Mouse (Mus musculus) embryonic facial prominence, embryonic 15.5 days (tissue): Measurements from ENCODE around the gene Ncan. TPM values are rescaled to one million over a fixed set of nuclear protein-coding genes. Genes with fewer than 3 reads are reported as not detected.

ENCODE experiments used
- ATAC-seq: fragments of 200-750 bp; cut with Nextera tagmentation; 2 replicates; pipeline ENCODE4 v1.8.0; 2017; ENCODE audit warnings: low read depth, moderate TSS enrichment; ENCODE audit not compliant: insufficient number of reproducible peaks, low FRiP score, low TSS enrichment
- H3K27ac ChIP-seq: fragments of 300-500 bp; sonication (generic); replicated peaks from 2 replicates; pipeline ENCODE4 v1.5.1; 2015; ENCODE audit warnings: mild to moderate bottlenecking, inconsistent platforms
- H3K27me3 ChIP-seq: fragments of 300-500 bp; sonication (generic); 2 replicates; pipeline ENCODE4 v1.6.1; 2015; ENCODE audit warnings: inconsistent platforms
- H3K36me3 ChIP-seq: fragments of 300-500 bp; sonication (generic); 2 replicates; pipeline ENCODE4 v1.6.1; 2015; ENCODE audit warnings: mild to moderate bottlenecking, inconsistent platforms
- H3K4me1 ChIP-seq: fragments of 300-500 bp; sonication (generic); 2 replicates; pipeline ENCODE4 v1.6.1; 2015; ENCODE audit warnings: inconsistent platforms
- H3K4me2 ChIP-seq: fragments of 300-500 bp; sonication (generic); replicated peaks from 2 replicates; pipeline ENCODE4 v1.6.1; 2015; ENCODE audit warnings: mild to moderate bottlenecking, inconsistent platforms
- H3K4me3 ChIP-seq: fragments of 300-500 bp; sonication (generic); replicated peaks from 2 replicates; pipeline ENCODE4 v1.5.1; 2015; ENCODE audit warnings: mild to moderate bottlenecking, inconsistent platforms
- H3K9ac ChIP-seq: fragments of 300-500 bp; sonication (generic); 2 replicates; pipeline ENCODE4 v1.6.1; 2015; ENCODE audit warnings: inconsistent platforms
- H3K9me3 ChIP-seq: fragments of 300-500 bp; sonication (generic); replicated peaks from 2 replicates; pipeline ENCODE4 v1.6.1; 2016; ENCODE audit warnings: inconsistent platforms
- WGBS: fragments of 180-500 bp; shearing (Covaris S2); methylation state at CpG from one replicate; pipeline ENCODE4 v1.1.7; 2015; 5-methylcytosine and 5-hydroxymethylcytosine counted together
- polyA plus RNA-seq: library from polyadenylated mRNA; unstranded; fragments of >200 nt; fragmentation: Nextera tagmentation; extraction: Ambion mirVana; gene quantifications from 2 replicates; pipeline ENCODE4 v1.2.1, GENCODE M21; 2015

The Ncan gene
- polyA plus RNA-seq, 1 experiment from 2014 or later, result 1.5 TPM

DNA sequence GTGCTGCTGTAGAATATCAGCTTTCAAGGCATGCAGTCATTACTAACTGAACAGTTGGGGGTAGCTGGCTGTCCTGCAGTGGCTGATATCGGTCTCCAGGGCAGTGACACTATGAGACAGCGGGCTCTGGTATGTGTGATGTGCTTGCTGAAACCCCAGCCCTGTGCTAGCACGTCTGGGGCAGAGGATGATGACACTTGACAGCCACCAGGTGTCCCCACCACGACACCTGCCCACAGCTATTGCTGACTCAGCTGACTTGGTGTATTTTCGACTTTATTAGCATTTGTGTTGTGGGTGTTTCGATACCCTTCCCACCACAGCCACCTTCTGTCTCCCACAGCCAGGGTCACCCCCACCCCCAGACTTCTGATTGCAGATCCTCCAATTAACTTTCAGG, 16.2 kb downstream of the Ncan start:
- WGBS, result 18% methylated on average over 6 of the region's 6 CpGs
- no peaks in the 10 kb centered on the region for H3K9me3 ChIP-seq
- no peak for ATAC-seq

DNA sequence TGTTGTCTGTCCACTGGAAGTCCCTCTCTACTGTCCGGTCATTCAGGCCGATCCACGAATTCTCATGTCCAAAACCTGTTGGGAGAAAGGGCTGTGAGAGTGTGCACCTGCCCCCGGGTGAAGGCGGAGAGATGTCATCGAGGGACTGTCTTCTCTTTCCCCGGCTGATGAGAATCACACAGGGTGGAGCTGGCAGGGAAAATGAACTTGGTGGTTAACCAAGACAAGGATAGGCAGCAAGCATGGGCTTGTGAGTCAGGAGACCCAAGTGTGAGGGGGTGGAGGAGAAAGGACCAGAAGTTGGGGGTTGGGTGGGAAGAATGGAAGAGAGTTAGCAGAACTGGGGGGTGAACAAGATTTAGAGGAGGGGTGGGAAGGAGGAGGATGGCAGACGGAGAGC, 20.4 kb downstream of the Ncan start:
- H3K27me3 ChIP-seq, result peaks cover 5% of the 10 kb centered on the region; the same call in 1 of the 2 replicates
- H3K4me3 ChIP-seq, result no peak overlapping the region
- no peak for ATAC-seq
- H3K9me3 ChIP-seq, result no peaks in the 10 kb centered on the region
- H3K4me2 ChIP-seq, result no peak overlapping the region
- WGBS, result 68% methylated on average over 8 of the region's 8 CpGs
- no peak overlapping the region for H3K27ac ChIP-seq
- no peaks in the 10 kb centered on the region for H3K4me1 ChIP-seq
- no peak overlapping the region for H3K9ac ChIP-seq
- no peaks in the 10 kb centered on the region for H3K36me3 ChIP-seq

More for the DNA sequence above, 16.2 kb downstream of the Ncan start:
- Histone ChIP-seq H3K27me3 (peaks cover 14% of the 10 kb centered on the region), H3K36me3 (no peaks in the 10 kb centered on the region), H3K27ac (no peak overlapping the region), H3K9ac (no peak overlapping the region), H3K4me1 (no peaks in the 10 kb centered on the region), H3K4me2 (no peak overlapping the region), H3K4me3 (no peak overlapping the region)

DNA sequence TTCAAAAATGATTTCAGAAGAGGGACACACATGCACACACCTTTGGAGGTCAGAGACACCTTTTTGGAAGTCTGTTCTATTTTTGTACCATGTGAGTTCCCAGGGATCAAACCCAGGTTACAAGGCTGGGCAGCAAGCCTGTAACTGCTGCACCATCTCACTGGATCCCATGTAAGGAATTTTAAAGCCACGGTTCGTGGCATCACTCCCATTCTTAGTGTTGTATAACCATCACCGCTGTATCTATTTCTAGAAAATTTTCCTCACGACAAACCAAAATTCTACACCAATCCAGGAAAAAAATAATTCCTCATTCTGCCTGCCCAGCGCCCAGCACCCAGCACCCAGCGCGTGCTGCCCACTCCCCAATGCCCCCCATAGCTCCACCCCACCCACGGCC, 21.4 kb downstream of the Ncan start:
- WGBS, result 77% methylated on average over 8 of the region's 8 CpGs
- Histone ChIP-seq H3K36me3 (no peaks in the 10 kb centered on the region), H3K27ac (no peak overlapping the region), H3K4me2 (no peak overlapping the region), H3K9ac (no peak overlapping the region), H3K9me3 (no peaks in the 10 kb centered on the region), H3K4me1 (no peaks in the 10 kb centered on the region), H3K4me3 (no peak overlapping the region), H3K27me3 (peaks cover 6% of the 10 kb centered on the region; the same call in 1 of the 2 replicates)
- no peak for ATAC-seq

DNA sequence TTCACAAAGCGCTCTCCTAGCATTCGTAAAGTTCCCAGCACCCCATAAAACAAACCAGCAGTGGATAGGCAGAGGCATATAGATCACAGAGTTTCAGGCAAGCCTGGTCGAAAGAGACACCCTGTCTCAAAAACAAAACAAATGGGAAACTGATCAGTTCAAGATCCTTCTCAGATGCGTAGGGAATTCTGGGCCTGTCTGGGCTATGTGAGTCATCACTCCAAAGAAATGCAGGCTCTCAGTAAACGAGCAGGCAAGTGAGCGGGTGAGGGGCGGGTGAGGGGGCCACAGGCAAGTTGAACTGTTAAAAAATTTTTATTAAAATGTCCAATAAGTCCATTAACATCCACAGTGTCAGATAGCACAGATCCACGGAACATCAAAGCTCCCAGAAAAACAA, 27.9 kb downstream of the Ncan start:
- no peak overlapping the region for H3K27ac ChIP-seq
- ATAC-seq, result no peak
- no peaks in the 10 kb centered on the region for H3K36me3 ChIP-seq
- peaks cover 5% of the 10 kb centered on the region for H3K4me1 ChIP-seq
- no peak overlapping the region for H3K4me3 ChIP-seq
- H3K4me2 ChIP-seq, result no peak overlapping the region
- 36% methylated on average over 8 of the region's 8 CpGs for WGBS
- H3K9me3 ChIP-seq, result no peaks in the 10 kb centered on the region
- H3K9ac ChIP-seq, result no peak overlapping the region
- H3K27me3 ChIP-seq, result peaks cover 47% of the 10 kb centered on the region

DNA sequence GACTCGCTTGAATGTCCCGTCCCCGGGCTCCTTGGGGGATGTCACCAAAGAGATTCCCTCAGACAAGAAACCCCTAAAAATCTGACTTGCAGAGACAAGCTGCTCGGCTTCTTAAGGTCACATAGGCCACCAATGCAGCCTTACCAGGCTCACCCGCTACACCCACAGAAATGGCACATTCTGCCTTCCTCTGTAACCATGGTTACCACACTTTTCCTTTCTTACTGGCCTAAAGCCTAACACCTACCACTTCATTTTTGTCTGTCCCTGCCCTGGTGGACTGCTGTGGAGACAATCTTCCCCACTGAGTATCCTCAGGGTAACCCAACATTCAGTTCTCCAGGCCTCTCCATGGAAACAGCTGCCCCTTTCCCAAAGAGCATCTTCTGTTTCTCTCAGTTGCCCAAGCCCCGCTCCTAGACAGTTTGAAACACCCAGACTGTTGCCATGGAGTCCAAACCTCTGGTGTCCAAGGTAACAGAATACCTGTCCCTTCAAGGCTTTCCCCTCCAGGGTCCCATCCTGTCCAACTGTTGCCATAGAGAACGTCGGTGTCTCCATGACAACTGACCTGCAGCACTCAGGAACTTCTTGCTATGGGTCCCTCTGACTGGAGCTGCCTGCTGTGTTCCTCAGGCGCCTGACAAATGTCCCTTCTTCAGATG, 31.2 kb downstream of the Ncan start:
- no peak for ATAC-seq
- Histone ChIP-seq H3K4me1 (peaks cover 15% of the 10 kb centered on the region), H3K27me3 (peaks cover 76% of the 10 kb centered on the region), H3K4me2 (no peak overlapping the region), H3K9ac (no peak overlapping the region), H3K36me3 (no peaks in the 10 kb centered on the region), H3K27ac (no peak overlapping the region), H3K4me3 (no peak overlapping the region), H3K9me3 (no peaks in the 10 kb centered on the region)
- WGBS, result 58% methylated on average over 9 of the region's 9 CpGs

DNA sequence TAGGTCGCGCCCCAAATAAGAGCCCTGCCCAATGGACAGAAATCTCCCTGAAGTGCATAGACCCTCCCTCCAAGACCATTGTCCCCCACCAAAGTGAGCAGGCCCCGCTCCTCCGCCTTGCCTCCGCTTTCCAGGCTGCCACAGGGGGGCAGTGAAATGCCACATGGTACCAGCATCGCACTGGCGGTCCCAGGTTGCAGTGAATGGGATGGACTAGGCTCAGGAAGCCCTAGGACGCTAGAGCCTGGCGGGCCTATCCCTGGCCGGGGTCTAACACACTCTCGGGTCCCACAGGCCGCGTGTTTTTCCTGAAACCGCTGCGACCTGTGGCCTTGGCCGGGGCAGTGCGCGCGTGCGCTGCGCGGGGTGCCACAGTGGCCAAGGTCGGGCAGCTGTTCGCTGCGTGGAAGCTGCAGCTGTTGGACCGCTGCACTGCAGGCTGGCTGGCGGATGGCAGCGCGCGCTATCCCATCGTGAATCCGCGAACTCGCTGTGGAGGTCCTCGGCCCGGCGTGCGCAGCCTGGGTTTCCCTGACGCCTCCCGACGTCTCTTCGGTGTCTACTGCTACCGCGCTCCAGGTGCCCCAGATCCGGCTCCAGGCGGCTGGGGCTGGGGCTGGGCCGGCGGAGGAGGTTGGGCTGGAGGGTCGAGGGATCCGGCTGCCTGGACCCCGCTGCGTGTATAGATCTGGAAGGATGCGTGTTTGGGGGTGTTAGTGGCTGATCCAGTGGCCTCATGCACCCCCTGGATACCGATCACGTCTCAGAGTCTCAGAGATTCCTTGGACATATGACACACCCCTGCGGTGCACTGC, 32.6 kb downstream of the Ncan start:
- Histone ChIP-seq H3K4me1 (peaks cover 29% of the 10 kb centered on the region), H3K27ac (no peak overlapping the region), H3K9ac (peak overlapping the region; percentile 28), H3K27me3 (peaks cover 84% of the 10 kb centered on the region), H3K36me3 (no peaks in the 10 kb centered on the region), H3K4me2 (peak overlapping the region; percentile 66), H3K9me3 (no peaks in the 10 kb centered on the region), H3K4me3 (peak overlapping the region; percentile 40)
- 4% methylated on average over 56 of the region's 56 CpGs for WGBS
- ATAC-seq, result 0 out of 2 replicates have a peak, but pooled peaks have one; percentile 40

DNA sequence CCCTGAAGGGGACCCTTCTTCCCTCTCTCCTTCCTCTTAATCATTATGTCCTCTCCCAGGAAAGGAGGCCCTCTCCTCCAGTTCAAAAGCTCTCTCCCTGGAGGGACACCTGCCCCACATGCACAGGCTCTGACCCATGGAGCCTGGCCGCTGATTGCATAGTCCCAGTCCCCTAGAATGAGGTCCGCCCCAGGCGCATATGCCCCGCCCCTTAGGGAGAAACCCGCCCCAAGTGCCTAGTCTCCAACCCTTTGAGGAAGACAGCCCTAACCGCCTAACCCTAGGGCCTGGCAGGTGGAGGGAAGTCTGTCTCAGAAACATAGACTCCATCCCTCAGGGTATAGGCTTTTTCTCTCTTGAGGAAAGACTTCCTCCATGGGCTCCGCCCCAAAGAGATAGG, 33.4 kb downstream of the Ncan start:
- no peak overlapping the region for H3K4me2 ChIP-seq
- no peak for ATAC-seq
- no peak overlapping the region for H3K4me3 ChIP-seq
- WGBS, result 3% methylated on average over 7 of the region's 7 CpGs
- H3K36me3 ChIP-seq, result no peaks in the 10 kb centered on the region
- no peaks in the 10 kb centered on the region for H3K9me3 ChIP-seq
- no peak overlapping the region for H3K9ac ChIP-seq
- peaks cover 90% of the 10 kb centered on the region for H3K27me3 ChIP-seq
- H3K4me1 ChIP-seq, result peaks cover 30% of the 10 kb centered on the region
- H3K27ac ChIP-seq, result no peak overlapping the region

DNA sequence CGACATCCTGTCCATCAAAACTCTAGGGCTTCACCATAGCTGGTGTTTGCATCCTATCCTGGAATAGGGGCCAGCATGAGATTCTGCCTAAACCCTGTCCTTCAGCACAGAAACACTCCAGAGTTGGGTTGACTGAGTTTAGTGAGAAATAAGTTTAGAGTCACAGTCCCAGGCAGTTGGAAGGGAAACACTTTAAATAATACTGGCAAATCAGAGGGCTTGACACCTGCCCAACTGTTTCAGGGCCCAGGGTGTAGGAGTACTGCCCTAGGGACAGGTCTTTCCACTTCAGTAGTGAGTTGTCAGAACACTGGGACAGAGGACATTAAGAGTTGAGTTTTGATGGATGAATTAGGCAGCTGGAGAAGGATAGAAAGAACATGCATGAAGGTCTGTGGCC, 34.5 kb downstream of the Ncan start:
- peaks cover 93% of the 10 kb centered on the region for H3K27me3 ChIP-seq
- H3K36me3 ChIP-seq, result no peaks in the 10 kb centered on the region
- H3K9me3 ChIP-seq, result no peaks in the 10 kb centered on the region
- no peak overlapping the region for H3K9ac ChIP-seq
- H3K4me3 ChIP-seq, result no peak overlapping the region
- H3K27ac ChIP-seq, result no peak overlapping the region
- 39% methylated on average over 1 of the region's 1 CpGs for WGBS
- peaks cover 30% of the 10 kb centered on the region for H3K4me1 ChIP-seq
- no peak for ATAC-seq
- no peak overlapping the region for H3K4me2 ChIP-seq

DNA sequence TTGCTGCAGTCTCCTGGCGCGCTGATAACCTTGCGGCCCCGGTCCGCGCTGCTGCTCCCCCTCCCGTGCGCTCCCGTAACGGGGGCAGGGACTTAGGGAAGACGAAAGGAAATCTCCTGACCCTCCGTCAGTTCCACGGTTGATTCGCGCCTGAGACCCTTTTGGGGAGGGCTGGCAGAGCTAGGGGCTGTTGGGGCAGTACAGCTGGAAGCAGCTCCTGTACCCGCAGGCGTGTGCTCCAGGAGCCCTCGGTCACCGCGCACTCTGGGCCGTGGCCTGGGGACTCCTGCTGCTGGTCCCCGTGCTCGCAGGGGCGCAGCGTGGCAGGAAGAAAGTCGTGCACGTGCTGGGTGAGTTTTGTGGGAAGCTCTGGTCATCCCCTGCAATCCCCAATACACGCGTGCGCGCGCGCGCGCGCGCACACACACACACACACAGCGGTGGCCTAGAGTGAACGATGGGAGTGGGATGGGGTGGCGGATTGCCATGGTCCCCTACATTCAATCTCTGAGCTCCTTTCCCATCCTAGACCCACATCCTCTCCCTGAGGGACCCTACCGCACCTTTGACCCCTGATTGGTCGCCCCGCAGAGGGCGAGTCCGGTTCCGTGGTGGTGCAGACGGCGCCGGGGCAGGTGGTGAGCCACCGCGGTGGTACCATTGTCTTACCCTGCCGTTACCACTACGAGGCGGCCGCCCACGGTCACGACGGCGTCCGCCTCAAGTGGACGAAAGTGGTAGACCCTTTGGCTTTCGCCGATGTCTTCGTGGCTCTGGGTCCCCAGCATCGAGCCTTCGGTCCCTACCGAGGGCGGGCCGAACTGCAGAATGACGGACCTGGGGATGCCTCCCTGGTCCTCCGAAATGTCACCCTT, 36.2 kb downstream of the Ncan start:
- 2% methylated on average over 71 of the region's 71 CpGs for WGBS
- ATAC-seq, result no peak; the same call in 1 of the 2 replicates
- peak overlapping the region; percentile 66 for H3K4me2 ChIP-seq
- peak overlapping the region; percentile 40 for H3K4me3 ChIP-seq
- H3K27me3 ChIP-seq, result peaks cover 79% of the 10 kb centered on the region
- no peaks in the 10 kb centered on the region for H3K9me3 ChIP-seq
- H3K4me1 ChIP-seq, result peaks cover 30% of the 10 kb centered on the region
- no peak overlapping the region for H3K27ac ChIP-seq
- H3K36me3 ChIP-seq, result no peaks in the 10 kb centered on the region
- peak overlapping the region; percentile 6; the same call in 1 of the 2 replicates for H3K9ac ChIP-seq

DNA sequence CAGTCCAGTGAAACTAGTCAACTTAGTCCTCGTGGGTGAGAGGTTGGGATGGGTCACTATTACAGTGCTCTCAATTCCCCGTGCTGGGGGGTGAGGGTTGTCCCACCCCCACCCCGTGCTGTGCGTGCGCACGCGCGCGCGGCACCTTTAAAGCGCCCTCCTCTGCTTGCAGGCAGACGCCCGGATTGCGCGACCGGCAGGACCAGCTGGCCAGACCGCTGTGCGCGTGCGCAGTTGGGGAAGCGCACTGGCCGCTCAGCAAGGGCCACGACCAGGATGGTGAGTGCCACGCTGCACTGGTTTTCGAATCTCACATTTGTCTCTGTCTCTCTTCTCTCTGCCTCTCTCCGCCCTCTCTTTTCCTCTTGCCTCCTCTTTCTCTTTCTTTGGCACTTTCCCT, 37.4 kb downstream of the Ncan start, which contains the start of gene Hapln4:
TSS of gene Hapln4 (plus strand) at position 173 of the 400 bp plus-strand sequence.
- peaks cover 68% of the 10 kb centered on the region for H3K27me3 ChIP-seq
- peaks cover 29% of the 10 kb centered on the region for H3K4me1 ChIP-seq
- H3K4me2 ChIP-seq, result peak within 1 kb of the TSS; percentile 66
- ATAC-seq, result no peak
- H3K9ac ChIP-seq, result peak within 1 kb of the TSS; percentile 6; the same call in 1 of the 2 replicates
- H3K4me3 ChIP-seq, result peak within 1 kb of the TSS; percentile 40
- WGBS, result under 1% methylated on average over 26 of the region's 26 CpGs
- H3K27ac ChIP-seq, result no peak within 1 kb of the TSS
- no peaks in the 10 kb centered on the region for H3K36me3 ChIP-seq
- H3K9me3 ChIP-seq, result no peaks in the 10 kb centered on the region

DNA sequence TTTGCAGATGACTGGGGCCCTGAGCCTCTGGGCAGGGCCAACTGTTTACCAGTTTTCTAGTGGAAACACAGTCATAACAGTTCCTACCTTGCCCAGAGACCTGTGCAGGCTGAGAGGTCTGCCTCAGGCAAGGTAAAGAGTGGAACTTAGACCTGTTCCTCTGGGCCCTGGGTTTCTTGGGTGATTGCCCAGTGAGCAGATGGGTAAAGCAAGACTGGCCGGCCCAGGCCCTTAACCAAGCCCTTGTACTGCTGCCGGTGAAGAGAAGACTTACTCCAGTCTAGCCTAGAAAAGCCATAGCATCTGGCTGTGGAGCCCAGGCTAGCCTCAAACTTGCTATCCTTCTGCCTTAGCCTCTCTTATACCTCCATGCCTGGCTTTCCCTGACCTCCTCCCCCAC, 38.7 kb downstream of the Ncan start:
- 72% methylated on average over 2 of the region's 2 CpGs for WGBS
- Histone ChIP-seq H3K9ac (no peak overlapping the region), H3K9me3 (no peaks in the 10 kb centered on the region), H3K4me2 (no peak overlapping the region), H3K4me1 (peaks cover 23% of the 10 kb centered on the region), H3K4me3 (no peak overlapping the region), H3K36me3 (no peaks in the 10 kb centered on the region), H3K27me3 (peaks cover 55% of the 10 kb centered on the region), H3K27ac (no peak overlapping the region)
- no peak for ATAC-seq
